Mouse (Mus musculus): ENCODE measurements around the gene Arhgef10l.

DNA sequence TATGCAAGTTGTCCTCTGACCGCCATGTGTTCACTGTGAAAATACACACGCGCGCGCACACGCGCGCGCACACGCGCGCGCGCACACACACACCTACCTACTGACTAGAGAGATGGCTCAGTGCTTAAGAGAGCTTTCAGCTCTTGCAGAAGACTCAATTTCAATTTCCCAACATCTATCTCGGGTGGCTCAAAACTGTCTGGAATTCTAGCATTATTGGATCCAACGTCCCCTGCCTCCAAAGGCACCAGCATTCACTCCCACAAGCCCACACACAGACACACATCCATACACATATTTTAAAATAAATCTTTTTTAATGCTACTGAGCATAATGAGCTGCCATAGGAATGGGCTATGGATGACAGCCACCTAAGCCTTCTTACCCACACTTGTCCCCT lies 89.2 kb downstream of the Arhgef10l start:
- TF ChIP-seq EP300 (IDR thresholded peaks at IDR 0.05; ENCODE audit: low read depth): no peak
- no peak for TF ChIP-seq CTCF (IDR thresholded peaks at IDR 0.05; ENCODE audit: low read depth)

Measured in liver, embryonic 14.5 days (tissue).